Mouse (Mus musculus) adrenal gland, postnatal 36 days (tissue): ENCODE data around the gene Cd86. TPM values are rescaled to one million over a fixed set of nuclear protein-coding genes. Genes with fewer than 3 reads are reported as not detected.

Experiments used
- DNase-seq, 2 experiments: peaks; one replicate each; pipeline ENCODE4 v3.0.0; 2021; ENCODE audit warnings: mixed read lengths in 1 of 2
- total RNA-seq, 2 experiments: library from RNA; stranded (reverse); gene quantifications; 2 replicates each; pipeline ENCODE4 v1.2.3; 2021

Cd86 gene
- total RNA-seq, 2 experiments from 2014 or later: 1.3 to 2.2 TPM

DNA sequence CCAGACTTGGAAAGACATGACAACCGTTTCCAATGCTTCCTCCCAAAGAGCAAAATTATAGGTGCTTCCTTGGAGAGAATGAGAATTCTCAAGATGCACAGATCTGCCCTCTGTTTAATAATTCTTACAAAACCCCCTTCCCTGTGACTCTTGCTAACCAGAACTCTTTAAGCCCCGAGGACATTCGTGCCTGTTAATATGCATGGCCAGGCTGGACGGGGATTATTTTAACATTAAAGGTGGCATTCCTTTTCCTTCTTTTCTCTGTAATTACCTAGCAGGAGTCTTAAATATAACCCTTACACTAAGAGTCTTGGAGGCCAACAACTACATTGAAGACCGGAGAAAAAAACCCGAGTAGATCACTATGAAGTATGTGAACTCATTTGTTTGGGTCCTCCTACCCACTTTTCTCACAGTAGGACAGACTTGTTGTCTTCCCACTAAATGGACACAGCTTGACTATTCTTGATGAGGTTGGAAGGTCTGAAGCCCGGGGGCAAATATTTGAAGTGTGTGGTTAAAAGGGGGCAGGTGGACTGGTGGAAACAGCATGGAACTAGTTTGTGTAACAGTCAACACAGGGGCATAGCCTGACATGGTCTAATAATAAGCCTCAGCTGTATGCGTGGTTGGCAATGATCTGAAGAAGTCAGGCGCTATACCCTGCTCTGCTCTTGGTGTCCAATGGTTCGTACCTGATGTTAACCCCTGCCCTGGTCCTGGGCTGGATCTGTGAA, 69.0 kb downstream of the Cd86 start:
- DNase-seq: no peak

DNA sequence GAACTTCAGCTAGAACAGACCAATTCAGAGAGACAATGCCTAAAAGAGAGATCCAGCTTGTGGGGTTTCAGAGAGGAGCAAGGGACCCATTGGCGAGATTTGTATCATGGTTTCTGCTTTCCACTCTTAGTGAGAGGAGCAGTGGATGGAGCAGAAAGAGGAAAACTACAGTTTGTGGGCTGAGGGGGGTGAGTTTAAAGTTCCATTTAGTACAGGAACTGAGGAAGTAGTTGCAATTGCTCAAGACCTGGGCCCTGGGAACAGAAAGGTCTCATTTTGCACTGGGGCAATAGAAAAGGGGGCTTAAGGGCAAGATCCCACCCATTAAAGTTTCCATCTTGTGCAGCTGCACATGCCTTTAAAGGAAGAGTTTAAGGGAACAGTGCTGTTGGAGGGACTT, 76.0 kb downstream of the Cd86 start:
- no peak for DNase-seq

DNA sequence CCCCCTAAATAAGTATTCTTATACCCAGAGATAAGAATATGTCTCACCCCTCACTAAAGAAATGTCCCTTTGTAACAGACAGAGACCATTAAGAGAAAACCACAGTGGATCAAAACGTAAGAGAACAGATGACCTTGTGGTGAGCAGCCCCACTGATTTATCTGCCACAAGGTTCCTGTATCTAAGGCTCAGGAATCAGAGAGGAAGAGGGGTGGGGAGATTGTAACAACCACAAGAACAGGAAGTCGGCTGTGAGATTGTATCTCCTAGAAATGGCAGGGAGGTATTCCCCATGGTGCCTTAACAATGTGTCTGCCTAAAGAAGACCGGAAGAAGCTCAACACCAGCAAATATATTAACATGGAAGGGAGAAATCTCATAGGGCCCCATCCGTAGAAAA, 77.9 kb downstream of the Cd86 start:
- no peak for DNase-seq

DNA sequence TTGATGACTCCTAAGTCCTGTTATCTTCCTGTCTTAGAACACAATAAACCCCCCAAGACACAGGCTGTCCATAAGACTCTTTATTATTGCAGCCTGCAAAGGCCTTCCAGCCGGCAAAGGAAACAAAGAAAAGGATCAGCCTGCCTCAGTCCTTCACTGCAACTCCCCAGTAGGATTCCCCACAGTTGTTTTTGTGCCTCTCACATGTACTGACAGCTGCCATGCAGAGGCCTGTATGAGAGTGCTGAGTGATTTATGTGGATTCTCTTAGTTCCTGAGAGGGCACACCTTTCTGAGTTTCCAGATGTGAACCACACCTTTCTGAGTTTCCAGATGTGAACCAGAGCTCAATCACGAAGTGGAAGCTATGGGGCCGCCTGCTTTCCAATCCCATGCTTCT, 83.8 kb downstream of the Cd86 start:
- DNase-seq: no peak

DNA sequence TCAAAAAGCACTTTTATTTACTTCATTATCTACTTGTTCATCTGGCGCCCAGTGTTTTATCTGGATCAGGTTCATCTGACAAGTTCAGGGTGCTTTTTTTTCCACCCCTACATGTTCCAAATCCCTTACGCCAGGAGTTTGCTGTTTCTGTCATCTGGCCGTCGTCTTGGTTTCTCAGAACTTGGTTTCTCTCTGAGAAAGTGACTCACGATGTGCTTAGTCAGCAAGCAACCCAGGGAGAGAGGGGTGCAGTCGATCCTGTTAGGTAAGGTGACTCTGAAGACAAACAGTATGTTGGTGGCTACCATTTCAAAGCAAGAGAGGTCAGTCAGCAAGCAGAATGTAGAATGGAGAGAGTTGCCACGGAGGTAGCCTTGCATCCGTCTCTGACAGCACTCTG, 93.9 kb downstream of the Cd86 start:
- DNase-seq: no peak

DNA sequence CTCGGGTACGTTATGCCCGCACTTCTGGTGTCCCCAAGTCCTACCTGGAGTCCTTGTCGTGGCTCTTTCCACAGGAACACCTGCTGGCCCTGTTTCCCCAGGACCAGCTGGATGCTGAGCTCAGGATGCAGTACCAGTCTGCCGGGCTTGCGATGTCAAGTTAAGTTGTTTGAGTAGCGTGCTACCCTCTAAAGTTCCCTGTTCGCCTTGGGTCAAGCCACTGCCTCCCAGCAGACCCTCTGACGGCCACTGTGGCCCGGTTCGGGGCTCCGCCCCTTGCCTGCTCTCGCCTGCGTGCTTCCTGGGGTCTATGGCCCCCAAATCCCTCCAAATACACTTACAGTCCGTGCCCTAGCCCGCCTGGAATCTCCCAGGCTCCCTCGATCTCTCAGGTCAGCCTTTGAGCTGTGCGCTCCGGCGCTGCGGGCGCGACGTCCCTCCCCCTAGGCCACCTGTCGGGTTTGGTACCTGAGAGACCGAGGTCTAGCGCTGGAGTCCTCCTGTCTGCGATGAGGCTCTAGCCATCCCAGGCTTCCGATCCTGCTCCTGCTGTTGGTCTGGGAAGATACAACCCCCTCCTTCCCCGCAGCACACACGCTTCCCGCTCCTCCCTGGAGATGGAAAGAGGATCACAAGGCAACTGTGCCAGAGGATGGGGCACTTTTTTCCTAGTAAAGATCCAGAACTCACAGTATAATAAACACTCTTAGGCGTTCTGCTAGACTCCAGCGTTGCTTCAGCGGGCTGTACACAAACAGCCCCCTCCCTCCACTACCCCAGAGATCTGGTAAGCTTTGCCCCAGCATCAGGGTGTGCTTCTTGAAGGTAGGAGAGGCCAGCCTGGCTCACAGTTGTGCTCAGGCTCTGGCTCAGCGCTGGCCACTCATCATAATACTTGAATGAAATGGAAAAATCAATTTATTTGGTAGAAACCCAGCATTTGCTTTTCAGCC, 104.2 kb downstream of the Cd86 start, which contains the start of gene Casr:
Gene Casr, minus strand, starts transcription at position 756 of the 953 bp plus-strand sequence.
- no peak for DNase-seq

DNA sequence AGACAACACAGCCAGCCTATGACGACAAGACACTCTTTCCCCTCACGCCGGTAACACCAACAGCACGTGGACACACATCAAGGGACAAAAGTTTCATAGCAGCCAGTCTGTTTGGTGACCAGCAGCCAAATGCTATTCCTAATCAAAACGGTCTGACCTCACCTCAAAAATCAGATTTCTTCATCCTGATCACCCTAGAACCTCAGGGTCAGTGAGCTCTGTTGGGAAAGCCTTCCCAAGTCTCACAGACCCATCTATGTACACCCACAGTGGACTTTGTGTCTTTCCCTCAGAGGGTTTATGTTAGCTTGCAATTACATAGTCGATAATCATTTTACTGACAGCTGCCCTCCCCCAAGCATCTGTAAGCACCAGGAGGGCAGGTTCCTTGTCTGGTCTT, 106.3 kb downstream of the Cd86 start:
- no peak for DNase-seq

DNA sequence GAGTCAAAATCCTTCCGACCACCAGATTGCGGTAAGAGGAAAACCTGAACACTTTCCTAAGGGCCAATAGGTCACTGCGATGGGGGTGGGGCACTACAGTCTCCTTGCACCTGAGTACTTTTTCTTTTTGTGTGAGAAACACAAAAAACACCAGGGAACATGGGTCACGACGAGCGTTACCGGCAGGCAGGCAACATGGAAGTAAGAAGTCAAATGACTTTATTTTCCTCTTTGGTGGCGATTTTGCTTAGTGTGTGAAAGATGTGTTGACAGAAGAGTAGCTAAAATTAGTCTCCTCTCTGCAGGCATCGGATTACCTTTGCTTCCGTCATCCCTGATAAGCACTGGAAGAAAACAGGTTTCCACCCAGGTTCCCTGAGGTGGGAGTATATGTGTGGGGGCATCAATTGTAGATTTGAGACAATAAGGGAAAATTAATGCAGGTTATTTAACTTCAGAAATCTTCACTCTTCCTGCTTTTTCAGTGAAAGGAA, 110.2 kb downstream of the Cd86 start:
- no peak for DNase-seq

Other genes with a start within 250 kb of the Cd86 start
- gene Stfa3, start 210.7 kb downstream of the Cd86 start, total RNA-seq: not detected
- not detected for gene Casr, start 103.9 kb downstream of the Cd86 start, total RNA-seq
- gene Ildr1, start 27.9 kb upstream of the Cd86 start, total RNA-seq: not detected
- 1 to 10 TPM in 1 of 2 experiments, under 1 TPM in 1; 0.96 to 2.6 TPM for gene Slc15a2, start 118.9 kb upstream of the Cd86 start, total RNA-seq
- 10 to 100 TPM; 16.9 to 19.1 TPM for gene Iqcb1, start 162.3 kb upstream of the Cd86 start, total RNA-seq
- 1 to 10 TPM in 1 of 2 experiments, under 1 TPM in 1; 0.56 to 1.6 TPM for gene Eaf2, start 208.9 kb upstream of the Cd86 start, total RNA-seq
- 10 to 100 TPM; 82.8 to 91.6 TPM for gene Golgb1, start 209.1 kb upstream of the Cd86 start, total RNA-seq